Mouse (Mus musculus): Measurements from ENCODE around the gene Kcnh3.

Kcnh3 gene

DNA sequence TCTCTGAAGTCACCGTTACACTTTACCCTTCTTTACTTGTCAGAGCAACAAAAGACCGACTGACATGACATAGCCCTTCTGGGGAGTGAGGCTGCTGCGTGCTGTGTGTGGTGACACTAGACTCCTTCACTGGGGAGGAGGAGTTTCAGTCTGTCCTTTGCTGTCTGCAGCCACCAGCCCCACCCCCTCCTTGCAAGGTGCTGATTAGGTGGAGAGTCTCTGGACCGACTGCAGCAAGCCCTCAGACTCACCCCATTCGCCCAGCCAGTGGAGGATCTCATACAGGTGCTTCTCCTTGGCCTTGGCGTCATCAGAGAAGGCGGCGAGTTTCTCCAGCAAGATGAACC, 60.5 kb downstream of the Kcnh3 start:
- DNase-seq (ENCODE audit: low spot score in 2 of 2): no peak

DNA sequence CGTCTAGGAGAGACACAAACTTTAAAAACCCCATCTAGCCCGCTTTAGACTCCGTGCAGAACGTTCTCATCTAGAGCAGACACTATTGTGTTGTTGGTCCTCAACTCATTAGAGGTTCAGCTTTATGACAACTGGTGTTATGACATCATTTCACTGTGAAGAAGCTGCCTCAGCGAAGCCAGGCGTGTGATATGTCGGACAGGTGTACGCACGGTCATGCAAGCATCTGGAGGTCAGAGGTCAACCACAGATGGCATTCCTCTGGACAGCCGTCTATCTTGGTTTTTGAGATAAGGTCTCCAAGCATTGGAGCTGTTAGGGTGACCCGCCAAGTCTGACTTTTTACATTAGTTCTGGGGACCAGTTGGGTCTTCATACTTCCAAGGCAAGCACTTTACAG, 65.9 kb downstream of the Kcnh3 start:
- DNase-seq (ENCODE audit: low spot score in 2 of 2): no peak
